Mouse (Mus musculus) left cerebral cortex, postnatal 14 days (tissue): ENCODE measurements around the gene Arl16. TPM values are rescaled to one million over a fixed set of nuclear protein-coding genes. Genes with fewer than 3 reads are reported as not detected.

Source experiments
- total RNA-seq, 2 experiments: library from RNA; stranded (reverse); gene quantifications; 2 replicates each; pipeline ENCODE4 v1.2.3; 2021

Gene Arl16
- total RNA-seq, 2 experiments from 2014 or later: 59.5 to 60.1 TPM

Other genes with a start within 250 kb of the Arl16 start
- gene Bahcc1, start 234.7 kb downstream of the Arl16 start, total RNA-seq: 10 to 100 TPM; 16.4 to 17.6 TPM
- 1,000 to 10,000 TPM; 1,748 to 1,778 TPM for gene Actg1, start 119.1 kb downstream of the Arl16 start, total RNA-seq
- under 1 TPM in 1 of 2 experiments, not detected in 1; 0.80 TPM for gene Fscn2, start 106.1 kb downstream of the Arl16 start, total RNA-seq
- 10 to 100 TPM; 30.4 to 35.9 TPM for gene Faap100, start 88.8 kb downstream of the Arl16 start, total RNA-seq
- 10 to 100 TPM; 67.8 to 71.3 TPM for gene Nploc4, start 29.9 kb downstream of the Arl16 start, total RNA-seq
- gene Tspan10, start 25.0 kb downstream of the Arl16 start, total RNA-seq: 1 to 10 TPM in 1 of 2 experiments, not detected in 1; 3.6 TPM
- gene Pde6g, start 14.1 kb downstream of the Arl16 start, total RNA-seq: under 1 TPM; 0.40 TPM
- gene Oxld1, start 9.5 kb downstream of the Arl16 start, total RNA-seq: 10 to 100 TPM; 13.0 to 14.7 TPM
- 10 to 100 TPM; 23.1 TPM for gene Ccdc137, start 9.5 kb downstream of the Arl16 start, total RNA-seq
- 10 to 100 TPM; 74.6 to 78.2 TPM for gene Mrpl12, start 17.0 kb upstream of the Arl16 start, total RNA-seq
- gene Slc25a10, start 24.2 kb upstream of the Arl16 start, total RNA-seq: 10 to 100 TPM; 19.2 to 22.3 TPM
- gene Gcgr, start 63.1 kb upstream of the Arl16 start, total RNA-seq: under 1 TPM; 0.17 to 0.18 TPM
- 100 to 1,000 TPM in 1 of 2 experiments, 10 to 100 TPM in 1; 95.9 to 101 TPM for gene Mcrip1, start 82.1 kb upstream of the Arl16 start, total RNA-seq
- gene Ppp1r27, start 83.5 kb upstream of the Arl16 start, total RNA-seq: not detected
- gene P4hb, start 105.6 kb upstream of the Arl16 start, total RNA-seq: 100 to 1,000 TPM; 125 to 127 TPM
- 100 to 1,000 TPM; 397 to 401 TPM for gene Arhgdia, start 114.0 kb upstream of the Arl16 start, total RNA-seq
- gene Alyref, start 130.8 kb upstream of the Arl16 start, total RNA-seq: 10 to 100 TPM; 65.4 to 72.9 TPM
- 100 to 1,000 TPM in 1 of 2 experiments, 10 to 100 TPM in 1; 99.6 to 100 TPM for gene Anapc11, start 130.8 kb upstream of the Arl16 start, total RNA-seq
- gene Npb, start 140.9 kb upstream of the Arl16 start, total RNA-seq: 1 to 10 TPM in 1 of 2 experiments, under 1 TPM in 1; 0.97 to 1.0 TPM
- gene Pcyt2, start 150.3 kb upstream of the Arl16 start, total RNA-seq: 100 to 1,000 TPM; 131 to 134 TPM
- 10 to 100 TPM; 34.7 to 42.4 TPM for gene Sirt7, start 157.6 kb upstream of the Arl16 start, total RNA-seq
- 10 to 100 TPM; 84.3 to 94.3 TPM for gene Mafg, start 166.0 kb upstream of the Arl16 start, total RNA-seq
- gene Pycr1, start 176.2 kb upstream of the Arl16 start, total RNA-seq: 1 to 10 TPM; 3.8 to 4.0 TPM
- gene Myadml2, start 180.6 kb upstream of the Arl16 start, total RNA-seq: 1 to 10 TPM; 5.9 to 6.0 TPM
- gene Notum, start 193.6 kb upstream of the Arl16 start, total RNA-seq: 1 to 10 TPM; 5.7 to 8.9 TPM
- 10 to 100 TPM; 50.0 to 59.5 TPM for gene Aspscr1, start 205.4 kb upstream of the Arl16 start, total RNA-seq
- 10 to 100 TPM; 26.8 to 30.2 TPM for gene Cenpx, start 246.1 kb upstream of the Arl16 start, total RNA-seq
- gene Lrrc45, start 246.3 kb upstream of the Arl16 start, total RNA-seq: 10 to 100 TPM; 57.2 to 60.1 TPM